Mouse (Mus musculus): ENCODE results near the gene Pxn.

DNA sequence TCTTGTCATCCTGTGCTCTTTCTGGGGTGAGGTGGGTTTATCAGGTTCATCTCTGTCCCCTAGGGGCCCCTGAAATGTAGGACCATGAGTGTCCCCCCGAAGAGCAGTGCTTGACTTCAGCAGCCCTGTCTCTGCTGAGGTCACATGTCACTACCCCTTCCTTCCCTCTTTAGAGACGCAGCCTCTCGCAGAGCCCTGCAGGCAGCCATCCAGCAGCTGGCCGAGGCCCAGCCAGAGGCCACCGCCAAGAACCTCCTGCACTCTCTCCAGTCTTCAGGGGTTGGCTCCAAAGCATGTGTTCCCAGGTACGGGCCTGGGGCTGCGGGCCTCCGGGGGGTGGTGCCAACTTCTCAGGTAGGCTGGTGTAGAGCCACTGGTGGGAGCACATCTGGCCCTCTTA is 68.5 kb downstream of the Pxn start:
- TF ChIP-seq GATA1 (IDR thresholded peaks at IDR 0.05; ENCODE audit: low read length) = no peak
- TF ChIP-seq TAL1 (IDR thresholded peaks at IDR 0.05; ENCODE audit: low read length) = no peak
